Mouse (Mus musculus): Measurements from ENCODE around the gene Dglucy.

- no peak for TF ChIP-seq CTCF (IDR thresholded peaks at IDR 0.05; ENCODE audit: insufficient read depth, low read length)
- no peak for TF ChIP-seq POLR2A (IDR thresholded peaks at IDR 0.05; ENCODE audit: borderline replicate concordance, extremely low read depth, low read depth, low read length)
These were observed 97.1 kb downstream of the Dglucy start for GRCm38 (mm10) chr12:100875960-100876359.

Measured in lung, adult 2 months (tissue).